Mouse (Mus musculus) heart, postnatal 4 days (tissue): Measurements from ENCODE around the gene Jak3. TPM values are rescaled to one million over a fixed set of nuclear protein-coding genes. Genes with fewer than 3 reads are reported as not detected.

ENCODE experiments used
- DNase-seq: peaks from one replicate; pipeline ENCODE4 v3.0.0; 2021
- total RNA-seq, 2 experiments: library from RNA; stranded (reverse); gene quantifications; 2 replicates each; pipeline ENCODE4 v1.2.3; 2021

Gene Jak3
- total RNA-seq, 2 experiments from 2014 or later: 15.8 TPM

DNA sequence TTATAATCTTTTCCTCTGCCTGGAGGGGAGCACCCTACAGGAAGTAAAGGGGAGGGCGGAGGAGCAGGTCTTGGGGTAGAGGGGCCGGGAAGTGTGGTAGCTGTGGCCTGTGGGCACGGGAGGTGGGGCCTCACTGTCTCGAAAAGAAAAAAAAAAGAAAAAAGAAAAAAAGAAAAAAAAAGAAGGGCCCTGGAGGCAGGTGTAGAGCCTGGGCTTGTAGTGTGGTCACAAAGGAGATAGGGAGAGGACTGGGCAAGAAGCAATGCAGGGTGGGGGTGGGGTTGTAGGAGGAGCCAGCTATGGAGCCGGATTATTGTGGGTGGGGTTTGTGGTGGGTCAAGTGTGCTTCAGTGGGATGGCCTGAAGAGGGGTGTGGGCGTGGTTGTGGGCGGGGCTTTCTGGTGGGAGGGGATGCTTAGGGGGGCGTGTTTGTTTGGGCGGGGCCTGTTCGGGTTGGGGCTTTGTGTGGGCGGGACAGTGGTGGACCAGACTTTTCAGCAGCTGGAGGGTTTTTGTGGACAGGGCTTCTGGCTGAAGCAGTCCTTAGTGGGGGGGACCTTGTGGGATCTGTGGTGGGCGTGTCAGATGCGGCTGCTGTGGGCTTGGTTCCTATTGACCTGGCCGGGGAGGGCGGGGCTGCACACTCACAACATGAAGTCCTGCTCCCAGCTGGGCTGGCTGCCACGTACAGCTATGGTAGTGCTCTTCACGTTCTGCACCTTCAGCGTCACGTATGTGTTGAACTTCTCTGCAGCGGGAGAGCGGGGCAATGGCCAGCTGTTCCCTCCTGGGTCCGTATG, 10.6 kb upstream of the Jak3 start:
- peak; percentile 82 for DNase-seq

DNA sequence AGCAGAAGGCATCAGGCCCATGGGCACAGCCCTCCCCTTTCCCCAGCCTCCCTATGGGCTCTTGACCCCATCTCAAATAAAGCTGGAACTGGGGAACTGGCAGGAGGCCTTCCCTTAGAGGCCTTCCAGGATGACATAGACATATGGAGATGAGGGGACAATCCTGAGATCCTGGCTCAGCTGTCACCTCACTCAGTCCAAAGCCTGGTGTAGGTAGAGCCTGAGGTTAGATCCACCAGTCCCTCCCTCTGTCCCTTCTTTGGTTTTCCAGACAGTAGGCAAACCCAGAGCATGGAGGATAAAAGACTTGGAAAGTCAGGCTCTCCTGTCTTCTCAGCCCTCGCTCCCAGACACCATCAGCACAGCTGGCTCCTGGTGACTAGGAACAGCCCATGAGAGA, 9.2 kb upstream of the Jak3 start:
- no peak for DNase-seq

DNA sequence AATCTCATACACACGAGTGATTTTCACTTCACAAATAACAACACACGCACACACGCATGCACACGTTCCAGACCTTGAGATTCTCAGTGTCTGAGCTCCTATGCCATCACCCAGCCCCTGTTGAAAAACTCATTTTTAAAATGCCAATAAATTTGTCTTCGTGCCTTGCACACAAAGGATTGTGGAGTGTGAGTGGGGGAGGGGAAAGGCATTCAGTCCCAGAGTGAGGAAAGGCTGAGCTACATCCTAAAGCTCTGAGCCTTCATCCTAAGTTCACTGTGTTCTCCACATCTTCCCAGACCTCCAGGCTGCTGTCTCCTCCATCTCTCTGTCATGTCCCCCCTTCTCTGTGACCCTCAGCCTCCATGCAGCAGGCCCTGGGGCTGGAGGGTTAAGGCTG, 8.8 kb upstream of the Jak3 start:
- DNase-seq: no peak

DNA sequence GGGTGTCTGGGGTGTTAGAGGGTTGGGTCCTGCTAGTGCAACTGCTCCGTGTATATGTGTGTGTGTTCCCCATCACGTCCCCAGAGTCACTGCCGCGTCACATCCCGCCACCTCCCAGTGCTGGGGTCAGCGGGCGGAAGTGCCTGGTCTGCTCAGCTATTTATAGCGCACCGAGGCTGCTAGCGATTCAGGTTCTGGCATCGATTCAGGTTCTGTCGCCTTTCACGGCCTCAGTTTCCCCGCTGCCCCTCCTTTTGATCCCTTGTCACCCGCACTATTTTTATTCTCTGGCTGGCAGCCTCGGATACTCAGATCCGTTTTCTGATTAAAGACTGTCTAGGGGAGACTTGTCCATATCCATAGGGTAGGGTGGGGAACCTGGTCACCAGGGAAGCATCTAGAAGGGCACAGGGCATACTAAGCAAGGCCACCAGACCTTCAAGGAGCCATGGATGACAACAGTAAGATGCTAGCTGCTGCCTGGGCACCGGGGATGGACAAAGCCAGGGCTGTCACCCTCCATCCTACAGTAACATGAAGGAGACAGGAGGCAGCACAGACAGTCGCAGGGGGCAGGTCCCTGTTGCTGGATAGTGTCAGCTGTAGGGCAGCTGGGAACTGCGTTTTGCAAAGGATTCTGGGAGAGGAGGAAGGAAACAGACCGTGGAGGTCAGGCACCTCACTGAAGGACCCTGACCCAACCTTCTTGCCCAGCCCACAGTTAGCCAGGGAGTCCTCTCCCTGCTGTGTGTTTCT, 7.7 kb upstream of the Jak3 start:
- DNase-seq: peak; percentile 80

DNA sequence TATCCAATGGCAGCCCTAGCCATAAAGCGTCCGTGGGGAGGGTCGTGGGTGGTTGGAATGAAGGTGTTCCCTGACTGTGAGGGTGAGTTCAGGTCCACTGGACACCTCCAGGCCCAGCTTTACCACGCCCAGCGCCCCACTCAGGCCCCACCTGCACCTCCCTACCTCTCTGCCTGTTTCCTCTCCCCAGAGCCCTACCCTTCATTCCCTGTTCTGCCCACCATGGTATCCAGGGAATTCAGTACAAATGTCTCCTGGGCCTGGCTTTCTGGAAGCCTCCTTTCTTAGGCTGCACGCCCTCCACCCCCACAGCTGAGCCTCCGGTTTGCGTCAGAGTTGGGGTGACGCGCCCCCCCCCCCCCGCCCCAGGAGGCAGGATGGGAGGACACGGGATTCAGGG, 5.9 kb upstream of the Jak3 start:
- DNase-seq: no peak

DNA sequence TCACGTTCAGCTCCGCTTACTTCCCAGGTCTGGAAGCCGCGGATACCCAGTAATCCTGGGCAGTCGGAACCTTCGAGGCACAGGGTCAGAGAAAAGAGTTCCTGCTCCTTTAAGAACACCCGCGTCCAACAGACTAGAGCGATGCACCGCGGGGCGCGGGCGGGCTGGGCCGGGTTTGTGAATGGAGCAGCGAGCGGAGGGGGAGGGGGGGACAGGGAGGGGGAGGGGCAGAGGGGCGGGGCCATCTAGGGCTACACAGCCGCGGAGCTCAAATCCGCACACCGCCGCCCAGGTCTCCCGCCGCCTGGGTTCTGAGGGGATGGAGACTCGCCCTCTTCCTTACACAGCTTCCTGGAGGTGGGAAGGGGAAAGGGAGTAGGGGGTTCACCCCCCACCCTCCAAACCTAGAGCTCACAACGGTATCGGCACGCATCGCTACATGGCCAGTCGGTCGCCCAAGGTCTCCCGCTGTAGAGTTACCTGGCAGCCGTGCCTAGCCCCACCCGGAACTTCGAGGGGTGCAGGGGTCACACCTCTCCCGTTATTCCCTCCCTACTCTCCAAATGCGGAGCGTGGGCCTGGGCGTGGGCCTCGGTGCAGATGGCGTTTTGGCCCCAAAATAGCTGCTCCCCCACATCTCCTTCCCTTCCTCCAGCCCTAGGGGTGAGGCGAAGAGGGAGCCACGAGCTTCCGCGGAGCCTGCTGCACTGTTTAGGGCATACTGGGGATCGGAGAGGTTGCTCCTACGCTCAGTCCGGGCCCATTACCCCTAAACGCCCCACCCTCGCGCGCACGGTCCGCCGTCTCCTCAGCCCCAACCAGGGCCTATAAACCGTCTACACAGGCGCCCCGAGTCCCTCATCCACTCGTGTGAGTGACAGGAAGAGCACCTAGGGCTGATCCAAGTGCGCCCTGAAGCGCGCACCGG, 5.2 kb upstream of the Jak3 start:
- peak; percentile 57 for DNase-seq

DNA sequence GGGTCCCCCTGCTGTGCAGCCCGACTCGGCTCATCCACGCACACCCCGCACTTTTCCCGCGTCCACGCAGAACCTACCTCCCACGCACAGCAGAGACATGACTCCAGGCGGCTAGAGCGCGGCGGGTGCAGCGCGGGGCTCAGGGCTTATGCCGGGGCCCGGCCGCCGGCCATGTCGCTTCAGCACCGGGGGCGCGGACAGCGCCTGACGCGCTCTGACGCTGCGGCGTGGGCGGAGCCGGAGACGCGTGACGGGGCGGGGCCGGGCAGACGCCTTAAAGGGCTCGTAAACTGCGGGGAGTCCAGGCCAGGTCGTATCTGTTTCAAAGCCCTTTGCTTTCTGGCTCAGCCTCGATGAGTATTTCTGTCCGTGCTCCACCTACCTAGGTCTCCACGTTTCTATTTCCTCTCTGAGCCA, 4.5 kb upstream of the Jak3 start, which contains the start of gene Unc13a:
TSS of gene Unc13a (minus strand) at position 209 of the 417 bp plus-strand sequence.
- DNase-seq: peak; percentile 96

DNA sequence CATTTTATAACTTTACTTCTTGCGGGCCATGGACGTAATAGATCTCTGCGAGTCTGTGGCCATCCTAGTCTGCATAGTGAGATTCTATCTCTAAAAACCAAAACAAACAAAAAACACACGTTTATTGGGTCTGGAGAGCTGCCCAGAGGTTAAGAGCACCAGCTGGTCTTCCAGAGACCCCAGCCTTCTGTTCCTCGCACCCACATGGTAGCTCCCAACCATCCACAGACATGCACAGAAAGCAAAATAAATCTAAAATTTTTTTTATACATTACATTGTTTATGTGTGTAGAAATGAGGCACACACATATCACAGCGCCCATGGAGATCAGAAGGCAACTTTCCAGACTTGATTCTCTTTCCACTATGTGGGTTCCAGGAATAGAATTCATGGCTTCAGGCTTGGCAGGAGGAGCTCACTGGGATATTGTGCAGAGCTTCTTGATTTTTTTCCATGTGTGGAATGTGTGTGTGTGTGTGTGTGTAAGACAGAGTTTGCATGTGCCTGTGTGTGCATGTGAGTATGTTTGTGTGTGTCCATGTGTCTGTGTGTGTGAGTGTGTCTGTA, 3.8 kb upstream of the Jak3 start:
- DNase-seq: no peak

DNA sequence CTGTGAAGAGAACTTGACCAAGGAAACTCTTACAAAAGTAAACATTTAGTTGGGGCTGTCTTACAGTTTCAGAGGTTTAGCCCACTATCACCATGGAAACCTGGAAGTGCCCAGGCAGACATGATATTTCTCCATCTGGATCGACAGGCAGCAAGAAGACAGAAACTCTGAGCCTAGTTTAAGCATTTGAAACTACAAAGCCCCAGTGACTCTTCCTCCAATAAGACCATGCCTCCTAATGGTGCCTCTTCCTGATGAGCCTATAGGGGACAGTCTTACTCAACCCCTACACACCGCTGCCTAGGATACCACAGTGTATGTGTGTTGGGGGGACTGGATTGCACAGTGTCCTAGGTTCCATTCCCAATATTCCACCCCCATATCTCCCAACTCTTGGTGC, 2.0 kb upstream of the Jak3 start:
- no peak for DNase-seq

DNA sequence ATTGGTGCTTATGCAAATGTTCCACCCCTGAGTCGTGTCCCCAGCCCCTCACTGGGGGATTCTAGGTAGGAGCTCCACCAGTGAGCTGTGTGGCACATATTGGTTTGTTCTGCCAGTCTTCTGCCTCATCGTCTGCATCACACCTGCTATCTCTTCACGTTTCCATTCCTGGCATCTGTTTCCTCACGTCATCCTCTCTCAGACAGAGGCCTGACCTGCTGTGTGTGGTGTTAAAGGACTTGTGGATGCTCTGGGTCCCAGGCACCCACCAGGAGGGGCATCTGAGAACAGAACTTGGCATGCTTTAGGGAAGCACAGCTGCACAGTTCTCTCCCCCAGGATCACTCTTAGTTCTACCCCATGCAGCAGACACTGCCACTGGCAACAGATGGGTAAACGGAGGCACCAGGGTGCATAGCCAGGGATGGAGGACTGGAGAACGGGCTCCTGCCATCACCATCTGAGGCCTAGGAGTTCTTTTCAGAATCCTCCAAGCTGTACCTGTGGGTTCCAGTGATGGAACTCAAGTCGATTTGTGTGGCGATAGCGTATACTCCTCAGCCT, 558 bp upstream of the Jak3 start:
- DNase-seq: no peak

DNA sequence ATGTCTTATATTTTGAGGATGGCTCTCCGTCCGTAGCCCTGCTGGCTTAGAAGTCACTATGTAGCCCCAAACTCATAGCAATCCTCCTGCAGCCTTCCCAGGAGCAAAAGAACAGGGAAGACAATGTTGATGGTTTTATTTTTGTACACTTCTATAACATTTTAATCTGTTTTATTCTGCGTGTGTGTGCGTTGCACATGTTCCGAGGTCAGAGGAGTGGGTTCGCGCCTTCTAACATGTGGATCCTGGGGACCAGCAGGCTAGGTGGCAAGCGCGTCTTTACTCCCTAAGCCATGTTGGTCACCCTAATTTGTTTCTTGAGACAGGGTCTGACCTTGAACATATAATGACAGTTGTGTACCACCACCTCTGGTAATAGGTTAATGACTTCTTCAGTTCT, 707 bp downstream of the Jak3 start:
- no peak for DNase-seq

DNA sequence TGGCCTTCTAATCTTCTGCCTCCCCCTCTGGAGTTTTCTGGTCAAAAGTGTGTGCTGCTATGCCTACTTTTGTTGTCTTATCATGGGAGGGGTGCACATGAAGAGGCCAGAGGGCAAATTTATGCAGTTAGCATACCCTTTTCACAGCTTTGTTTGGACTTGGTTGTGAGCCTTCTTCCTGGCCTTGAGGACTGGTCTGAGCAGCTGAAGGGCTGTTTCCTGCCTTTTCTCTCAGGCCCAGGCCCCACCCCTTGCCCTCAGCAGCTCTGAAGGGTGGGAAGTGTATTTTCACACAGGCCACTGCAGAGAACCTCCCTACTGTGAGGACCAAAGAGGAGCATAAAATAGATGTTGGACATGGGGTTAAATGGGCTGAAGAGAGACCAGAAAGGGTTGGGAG, 1.5 kb downstream of the Jak3 start:
- DNase-seq: no peak

DNA sequence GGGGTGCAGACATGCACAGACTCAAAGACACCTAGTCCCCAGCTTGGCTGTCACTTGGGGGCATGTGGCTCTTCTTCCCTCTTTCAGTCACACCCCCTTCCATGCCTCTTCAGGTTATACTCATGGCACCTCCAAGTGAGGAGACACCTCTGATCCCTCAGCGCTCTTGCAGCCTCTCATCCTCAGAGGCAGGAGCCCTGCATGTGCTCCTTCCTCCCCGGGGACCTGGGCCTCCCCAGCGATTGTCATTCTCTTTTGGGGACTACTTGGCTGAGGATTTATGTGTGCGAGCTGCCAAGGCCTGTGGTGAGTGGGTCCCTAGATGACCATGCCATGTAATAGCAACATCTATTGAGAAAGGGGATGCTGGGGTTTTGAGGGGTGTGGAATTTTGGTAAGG, 2.1 kb downstream of the Jak3 start:
- DNase-seq: no peak

DNA sequence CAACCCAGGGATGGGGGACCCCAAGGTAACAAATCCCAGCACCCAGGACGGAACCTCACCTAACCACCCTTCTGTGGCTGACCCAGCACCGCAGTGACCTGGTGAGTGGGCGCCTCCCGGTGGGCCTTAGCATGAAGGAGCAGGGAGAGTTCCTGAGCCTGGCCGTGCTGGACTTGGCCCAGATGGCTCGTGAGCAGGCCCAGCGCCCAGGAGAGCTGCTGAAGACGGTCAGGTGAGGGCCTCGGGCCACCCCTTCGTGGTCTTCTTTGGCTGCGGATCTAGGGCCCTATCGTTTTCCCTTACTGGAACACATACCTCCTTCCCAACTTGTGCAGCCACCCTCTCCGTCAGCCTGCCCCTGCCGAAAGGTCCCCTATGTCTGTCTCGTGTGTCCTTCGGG, 3.0 kb downstream of the Jak3 start:
- no peak for DNase-seq

DNA sequence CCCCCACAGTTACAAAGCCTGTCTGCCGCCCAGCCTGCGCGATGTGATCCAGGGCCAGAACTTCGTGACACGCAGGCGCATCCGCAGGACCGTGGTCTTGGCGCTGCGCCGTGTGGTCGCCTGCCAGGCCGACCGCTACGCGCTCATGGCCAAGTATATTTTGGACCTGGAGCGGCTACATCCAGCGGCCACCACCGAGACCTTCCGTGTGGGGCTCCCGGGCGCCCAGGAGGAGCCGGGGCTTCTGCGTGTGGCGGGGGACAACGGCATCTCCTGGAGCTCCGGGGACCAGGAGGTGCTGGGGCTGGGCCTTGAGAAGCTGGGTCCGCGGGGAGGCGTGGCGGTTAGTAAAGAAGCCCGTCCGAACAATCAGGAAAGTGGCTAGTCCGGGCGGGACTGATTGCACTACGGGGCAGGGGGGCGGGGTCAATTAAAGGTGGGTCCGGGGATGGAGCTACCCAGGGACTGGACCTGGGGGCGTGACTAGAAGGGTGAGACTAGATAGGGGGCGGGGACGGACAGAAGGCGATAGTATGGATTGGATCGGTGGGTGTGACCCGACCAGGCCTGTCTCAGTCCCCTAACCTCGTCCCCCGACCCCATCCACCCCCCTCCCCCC, 3.6 kb downstream of the Jak3 start:
- DNase-seq: peak; percentile 73

DNA sequence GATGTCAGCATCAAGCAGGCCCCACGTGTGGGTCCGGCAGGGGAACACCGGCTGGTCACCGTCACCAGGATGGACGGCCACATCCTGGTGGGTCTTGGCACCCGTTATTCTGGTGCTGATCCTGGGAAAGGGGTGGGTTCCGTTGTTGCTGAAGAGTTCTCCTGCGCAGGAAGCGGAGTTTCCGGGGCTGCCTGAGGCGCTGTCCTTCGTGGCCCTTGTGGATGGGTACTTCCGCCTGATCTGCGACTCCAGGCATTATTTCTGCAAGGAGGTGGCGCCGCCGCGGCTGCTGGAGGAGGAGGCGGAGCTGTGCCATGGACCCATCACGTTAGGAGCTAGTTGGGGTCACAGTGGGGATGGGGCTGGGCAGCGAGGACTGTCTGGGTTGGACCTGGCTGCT, 4.4 kb downstream of the Jak3 start:
- no peak for DNase-seq

DNA sequence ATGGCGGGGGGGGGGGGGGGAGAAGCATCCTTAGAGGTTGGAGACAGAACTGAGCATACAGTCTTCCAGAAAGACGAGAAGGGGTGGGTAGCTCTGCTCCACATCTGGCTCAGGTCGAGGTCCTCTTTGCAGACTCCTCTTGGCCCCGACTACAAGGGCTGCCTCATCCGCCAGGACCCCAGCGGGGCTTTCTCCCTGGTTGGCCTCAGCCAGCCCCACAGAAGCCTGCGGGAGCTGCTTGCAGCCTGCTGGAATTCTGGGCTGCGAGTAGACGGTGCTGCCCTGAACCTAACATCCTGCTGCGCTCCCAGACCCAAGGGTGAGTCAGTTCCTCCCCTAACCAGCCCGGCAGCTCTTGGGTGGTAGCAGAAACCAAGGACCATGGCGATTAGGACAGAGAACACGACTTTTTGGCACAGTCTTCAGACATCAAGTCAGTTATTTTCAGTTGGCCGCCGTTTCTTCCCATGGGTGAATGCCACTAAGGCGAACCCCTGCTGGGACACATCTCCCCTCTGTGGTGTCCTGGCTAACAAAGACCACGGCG, 5.3 kb downstream of the Jak3 start:
- DNase-seq: no peak

DNA sequence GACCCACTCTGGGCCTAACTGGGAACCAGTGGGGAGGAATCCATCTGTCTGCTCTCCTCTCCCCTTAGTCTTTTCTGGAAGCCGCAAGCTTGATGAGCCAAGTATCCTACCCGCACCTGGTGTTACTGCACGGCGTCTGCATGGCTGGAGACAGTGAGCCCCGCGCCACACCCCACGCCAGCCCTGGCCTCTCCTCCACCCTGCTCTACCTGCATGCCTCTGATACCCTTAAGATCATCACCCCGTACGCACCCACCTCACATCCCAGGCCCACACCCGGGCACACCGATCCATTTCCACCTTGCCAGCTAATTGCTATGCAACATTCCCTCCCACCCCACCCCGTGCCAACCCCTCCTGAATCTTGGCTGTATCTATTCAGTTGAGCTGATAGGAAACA, 6.7 kb downstream of the Jak3 start:
- no peak for DNase-seq

DNA sequence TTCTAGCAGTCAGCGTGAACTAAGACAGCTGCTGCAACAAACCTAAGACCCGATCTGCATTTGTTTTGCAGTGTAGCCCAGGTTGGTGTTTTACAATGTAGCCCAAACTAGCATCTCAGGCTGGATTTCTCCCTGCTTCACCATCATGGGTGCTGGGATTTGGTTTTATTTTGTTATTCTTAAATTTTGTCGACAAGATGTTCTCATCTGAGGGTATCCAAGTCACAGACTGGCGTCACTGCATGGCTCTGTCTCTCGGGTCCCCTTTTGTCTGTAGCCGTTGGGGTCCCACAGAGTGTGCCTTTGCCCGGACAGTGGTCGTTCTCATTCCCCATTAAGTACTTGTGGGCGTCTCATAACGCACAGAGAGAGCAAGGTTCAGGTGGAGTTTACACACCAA, 8.6 kb downstream of the Jak3 start:
- DNase-seq: no peak

DNA sequence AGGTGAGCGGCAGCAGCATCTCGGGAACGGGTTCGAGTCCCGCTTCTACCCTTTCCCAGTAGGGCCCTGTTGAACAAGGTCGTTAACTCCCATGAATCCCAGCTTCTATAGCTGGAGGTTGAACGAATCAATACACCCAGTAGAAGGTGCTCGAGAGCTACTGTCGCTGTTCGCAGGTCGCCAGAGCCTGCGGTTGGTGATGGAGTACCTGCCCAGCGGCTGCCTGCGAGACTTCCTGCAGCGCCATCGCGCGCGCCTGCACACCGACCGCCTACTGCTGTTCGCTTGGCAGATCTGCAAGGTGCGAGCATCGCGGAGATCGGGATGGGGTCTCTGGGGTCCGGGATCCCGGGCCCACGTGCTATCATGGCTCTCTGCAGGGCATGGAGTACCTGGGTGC, 9.5 kb downstream of the Jak3 start:
- DNase-seq: no peak

DNA sequence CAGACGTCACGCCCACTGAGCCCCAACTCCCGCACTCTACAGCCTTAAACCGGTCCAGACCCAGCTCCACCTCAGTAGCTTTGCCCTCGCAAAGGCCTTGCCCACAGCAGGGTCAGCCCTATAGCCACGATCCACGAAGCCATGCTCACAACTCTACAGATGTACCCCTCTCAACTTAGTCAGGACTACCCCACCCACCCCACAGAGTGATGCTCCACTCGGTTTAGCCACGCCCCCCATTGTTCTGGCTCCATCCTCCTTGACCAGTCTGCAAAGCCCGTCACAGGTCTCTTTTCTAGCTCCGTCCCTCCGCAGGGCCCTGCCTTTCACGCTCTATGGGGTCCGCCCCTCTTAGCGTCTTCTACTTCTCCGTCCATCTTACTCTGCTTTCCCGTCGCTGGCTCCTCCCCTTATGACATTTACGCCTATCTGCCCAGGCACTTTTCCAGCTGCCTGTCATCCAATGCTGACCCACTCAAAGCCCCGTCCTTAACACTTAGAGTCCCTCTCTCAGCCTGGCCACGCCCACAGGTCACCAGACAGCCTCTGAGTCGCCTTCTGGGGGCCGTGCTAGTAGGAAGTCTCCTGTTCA, 10.1 kb downstream of the Jak3 start:
- DNase-seq: peak; percentile 46
